Mouse (Mus musculus): ENCODE measurements at regions not wholly inside any gene's neighbourhood (a gene's known extent, or its start where the extent isn't known, plus 50 kb on each side); places are given as distances from the start of the nearest gene placed in this dataset.

- TF ChIP-seq CTCF (IDR thresholded peaks at IDR 0.05) (no peak), EP300 (IDR thresholded peaks at IDR 0.05) (no peak)
These were observed 51.7 kb upstream of the Hpf1 start for GRCm38 (mm10) chr8:60838526-60838925.
